Mouse (Mus musculus) erythroblast, adult 5-6 weeks (primary cell): ENCODE results near the gene Mertk. TPM values are rescaled to one million over a fixed set of nuclear protein-coding genes. Genes with fewer than 3 reads are reported as not detected.
"Not testable (repeated sequence)": the region's sequence is repeated elsewhere in the genome, so short reads cannot be mapped to it uniquely, and the experiment has no call there.

Source experiments
- ATAC-seq: replicated peaks from 2 replicates; pipeline ENCODE4 v1.8.0; 2016; ENCODE audit warnings: moderate number of reproducible peaks, mild to moderate bottlenecking, moderate TSS enrichment, inconsistent platforms; ENCODE audit not compliant: poor library complexity, low FRiP score, severe bottlenecking
- total RNA-seq, 2 experiments: library from RNA; stranded (forward) in 1 of 2; stranded (reverse) in 1 of 2; fragments of 150-400 nt in 1 of 2; fragments of 200-764, 138-1000 nt in 1 of 2; gene quantifications; 2 replicates each; pipeline versions ENCODE4 v1.2.3 to v1.2.4; 2015 to 2017; ENCODE audit warnings: low replicate concordance in 2 of 2

Gene Mertk
- total RNA-seq (2015; ENCODE audit: low replicate concordance) (2.1 and 2.9 TPM in 2 replicates), total RNA-seq (2017; ENCODE audit: low replicate concordance) (2.6 TPM in 2 replicates)

GRCm38 (mm10) chr2:128698693-128699181 is at the start of gene Mertk:
Mertk (plus strand) TSS chr2:128698956.
- ATAC-seq, result no peak

DNA sequence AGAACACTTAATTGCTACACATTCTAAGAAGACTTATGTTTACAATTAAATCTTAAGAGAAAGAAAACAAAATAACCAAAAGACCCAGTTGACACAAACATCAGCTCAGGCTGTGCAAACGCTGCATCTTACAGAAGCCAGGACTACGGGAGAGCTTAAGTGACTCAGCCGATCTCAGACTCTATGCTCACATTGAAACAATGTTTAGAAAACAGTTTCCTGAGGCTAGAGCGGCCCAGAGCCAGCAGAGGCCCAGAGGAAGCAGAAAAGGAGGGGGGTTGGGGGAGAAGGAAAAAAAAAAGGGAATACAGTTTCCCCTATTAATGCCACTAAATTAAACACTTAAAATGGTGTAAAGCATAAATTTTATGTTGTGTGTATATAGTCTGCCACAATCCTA is 18.1 kb upstream of the Mertk start:
- ATAC-seq, result no peak

DNA sequence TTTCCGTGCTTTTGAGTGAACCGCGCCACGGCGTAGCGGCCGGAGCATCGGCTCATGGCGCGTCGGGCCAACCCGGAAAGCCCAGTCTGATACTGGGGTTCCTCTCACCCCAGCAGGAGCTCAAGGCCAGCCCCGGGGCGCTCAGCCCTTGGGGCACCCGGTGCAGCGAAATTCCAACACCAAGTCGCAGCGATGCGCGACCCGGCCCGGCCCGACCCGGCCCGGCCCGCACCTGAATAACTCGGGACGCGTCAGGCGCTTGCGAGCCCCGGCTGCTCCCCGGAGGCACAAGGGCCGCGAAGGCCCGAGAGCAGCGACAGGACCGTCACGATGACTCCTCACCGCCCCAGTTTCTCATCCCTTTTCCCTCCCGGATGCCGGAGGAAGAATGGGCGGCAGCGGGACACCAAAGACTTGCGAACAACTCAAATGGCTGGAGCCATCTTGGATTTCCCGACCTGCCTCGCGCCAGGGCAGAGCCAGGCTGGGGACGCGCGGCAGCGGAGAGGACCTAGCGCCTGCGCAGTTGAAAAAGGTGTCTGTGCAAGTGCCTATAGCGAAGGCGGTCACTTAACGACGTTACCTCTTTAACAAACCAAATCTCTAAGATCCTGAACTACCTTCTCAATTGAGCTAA is 11.7 kb upstream of the Mertk start, which contains the start of gene Anapc1:
TSS of gene Anapc1 (minus strand) at position 471 of the 637 bp plus-strand sequence.
- ATAC-seq, result peak; percentile 98

GRCm38 (mm10) chr2:128687558-128688120 is 11.1 kb upstream of the Mertk start:
- ATAC-seq, result no peak

DNA sequence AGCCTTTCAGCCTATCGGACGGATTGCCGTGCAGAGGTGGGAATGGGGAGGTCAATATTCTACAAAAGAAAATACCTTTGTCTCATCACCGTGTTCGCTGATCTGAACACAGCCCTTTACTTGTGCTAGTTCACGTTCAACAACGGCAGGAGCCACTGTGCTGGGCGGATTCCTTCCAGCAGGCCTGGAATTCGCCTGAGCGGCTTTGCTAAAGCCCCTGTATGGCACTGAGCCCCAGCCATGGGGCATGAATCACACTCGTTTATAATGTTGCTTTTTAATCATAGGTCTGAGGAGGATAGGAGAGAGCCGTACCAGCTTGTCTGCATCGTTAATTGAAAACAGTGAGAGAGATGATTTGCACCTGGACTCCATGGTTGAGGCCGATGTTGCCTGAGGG is 6.4 kb upstream of the Mertk start:
- no peak for ATAC-seq

DNA sequence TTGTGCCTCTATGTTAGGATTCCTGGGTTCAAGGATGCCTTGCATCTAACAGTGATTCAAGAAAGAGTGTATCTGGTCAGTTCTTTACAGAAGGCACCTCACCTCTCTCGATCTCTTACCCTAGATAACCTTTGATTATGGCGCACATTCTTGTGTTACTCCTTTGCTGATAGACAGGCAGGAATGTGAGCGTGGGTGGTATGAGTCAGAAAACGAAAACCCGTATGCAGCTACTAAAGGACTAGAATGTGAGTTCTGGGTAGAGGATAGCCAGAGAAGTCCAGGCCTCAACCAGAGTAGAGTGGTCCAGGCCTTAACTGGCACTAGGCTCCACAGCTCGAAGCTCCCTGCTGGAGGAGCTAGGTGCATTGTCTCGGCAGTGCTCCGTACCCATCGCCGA is 6.0 kb upstream of the Mertk start:
- no peak for ATAC-seq

- no peak for ATAC-seq
Observed at GRCm38 (mm10) chr2:128693236-128693635, 5.5 kb upstream of the Mertk start.

- not testable (repeated sequence) for ATAC-seq
Observed at GRCm38 (mm10) chr2:128693828-128694227, 4.9 kb upstream of the Mertk start.

DNA sequence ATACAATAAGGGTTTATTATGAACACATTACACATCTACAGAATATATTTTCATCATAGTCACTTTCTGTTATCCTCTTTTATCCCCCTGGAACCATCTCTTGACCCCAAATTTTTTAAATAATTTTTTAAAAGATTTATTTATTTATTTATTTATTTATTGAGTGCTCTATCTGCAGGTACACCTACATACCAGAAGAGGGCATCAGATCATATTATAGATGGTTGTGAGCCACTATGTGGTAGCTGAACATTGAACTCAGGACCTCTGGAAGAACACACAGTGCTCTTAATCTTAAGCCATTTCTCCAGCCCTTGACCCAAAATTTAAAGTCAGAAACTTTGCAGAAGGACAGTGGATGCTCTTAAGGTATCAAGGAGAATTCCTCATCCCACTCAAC is 4.2 kb upstream of the Mertk start:
- no peak for ATAC-seq

- ATAC-seq, result no peak
Observed at GRCm38 (mm10) chr2:128696426-128696825, 2.3 kb upstream of the Mertk start.

- ATAC-seq, result no peak
Observed at GRCm38 (mm10) chr2:128697047-128697446, 1.7 kb upstream of the Mertk start.

- ATAC-seq, result no peak
Observed at GRCm38 (mm10) chr2:128697566-128697965, 1.2 kb upstream of the Mertk start.

GRCm38 (mm10) chr2:128698140-128698692 is 540 bp upstream of the Mertk start:
- ATAC-seq, result no peak

DNA sequence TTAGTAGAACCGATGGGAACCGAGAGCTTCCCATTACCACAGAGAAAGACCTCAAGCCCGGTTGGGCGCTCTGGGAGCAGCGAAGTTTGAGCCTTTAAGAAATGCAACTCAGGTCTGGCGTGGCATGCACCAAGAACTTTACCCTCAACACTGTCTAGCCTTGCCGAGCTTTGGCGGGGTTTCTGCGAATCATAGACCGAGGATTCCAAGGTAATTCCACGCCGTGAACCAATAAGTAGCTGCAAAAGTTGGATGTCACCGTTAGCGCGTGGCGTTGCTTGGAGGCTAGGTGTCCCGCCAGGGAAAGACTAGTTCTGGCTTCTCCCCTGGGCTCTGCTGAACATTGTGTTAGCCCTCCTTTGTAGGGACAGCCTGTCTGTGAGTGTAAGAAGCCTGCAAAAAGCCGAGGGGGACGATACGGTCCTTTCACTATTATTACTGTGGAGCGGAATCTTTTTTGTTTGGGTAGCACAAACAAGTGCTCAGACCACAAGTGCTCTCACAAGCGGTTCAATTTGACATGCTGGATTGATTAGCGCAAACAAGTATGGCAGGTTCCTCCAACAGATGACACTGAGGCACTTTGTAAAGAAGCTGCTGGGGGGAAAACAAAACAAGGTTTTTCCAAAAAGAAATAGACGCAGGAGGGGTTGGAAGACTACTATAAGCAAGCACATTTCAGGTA is 587 bp downstream of the Mertk start:
- ATAC-seq, result no peak

GRCm38 (mm10) chr2:128704474-128704873 is 5.7 kb downstream of the Mertk start:
- ATAC-seq, result no peak

- no peak for ATAC-seq
Observed at GRCm38 (mm10) chr2:128709264-128709663, 10.5 kb downstream of the Mertk start.

DNA sequence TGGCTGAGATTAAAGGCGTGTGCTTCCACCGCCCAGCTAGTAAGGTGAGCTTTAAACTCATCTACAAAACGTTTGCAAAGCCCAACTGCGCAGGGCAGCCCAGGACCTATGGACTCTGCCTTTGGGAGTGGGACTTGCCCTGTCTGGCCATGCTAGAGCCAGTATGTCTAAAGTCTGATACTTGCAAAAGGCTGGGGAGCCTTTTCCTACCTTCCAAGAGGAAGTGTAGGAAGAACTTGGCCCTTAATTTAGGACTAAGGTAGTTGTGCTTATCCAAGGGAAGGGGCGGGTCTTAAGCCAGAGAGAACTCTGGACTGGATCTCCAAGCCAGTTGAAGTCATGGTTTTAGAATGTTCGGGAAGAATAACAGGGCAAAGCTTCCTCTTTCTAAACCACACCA is 11.9 kb downstream of the Mertk start:
- ATAC-seq, result no peak

DNA sequence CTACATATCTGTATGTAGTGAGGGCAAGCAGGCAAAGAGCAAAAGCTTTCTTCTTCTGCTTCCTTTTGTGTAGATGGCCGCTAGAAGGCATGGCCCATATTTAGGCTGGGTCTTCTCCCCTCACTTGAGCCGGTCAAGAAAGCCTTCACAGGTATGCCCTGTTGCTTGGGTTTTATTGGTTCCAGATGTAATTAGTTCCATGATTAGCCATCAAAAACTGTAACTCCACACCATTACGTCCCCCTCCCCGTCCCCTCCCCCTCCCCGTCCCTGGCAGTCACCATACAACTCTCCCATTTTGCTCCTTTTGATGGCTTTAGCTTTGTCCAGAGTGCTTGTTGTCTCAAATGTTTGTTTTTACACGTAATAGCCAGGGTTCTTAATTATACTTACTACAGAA is 14.2 kb downstream of the Mertk start:
- ATAC-seq, result no peak

DNA sequence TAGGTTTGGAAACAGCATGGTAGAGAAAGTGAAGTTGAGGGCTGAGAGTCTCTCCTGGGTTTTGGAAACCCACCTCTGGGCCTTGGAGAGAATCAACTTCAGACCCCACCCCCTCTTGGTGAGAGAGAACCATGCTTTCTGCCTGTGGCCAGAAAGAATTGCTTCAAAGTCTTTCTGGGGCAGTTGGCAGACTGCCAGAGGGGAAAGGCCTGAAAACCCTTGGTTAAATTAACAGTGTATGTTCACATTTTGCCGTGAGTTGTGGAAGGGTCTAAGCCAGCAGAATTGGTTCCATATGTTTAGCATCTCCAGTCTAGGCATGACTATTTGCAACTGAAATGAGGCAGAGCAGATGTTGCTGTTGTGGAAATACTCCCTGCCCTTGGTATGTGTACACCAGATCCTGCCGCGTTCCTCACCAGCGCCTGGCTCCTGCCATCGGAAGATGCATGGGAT is 14.8 kb downstream of the Mertk start:
- no peak for ATAC-seq

GRCm38 (mm10) chr2:128714724-128715241 is 16.0 kb downstream of the Mertk start:
- no peak for ATAC-seq
